Mouse (Mus musculus): Measurements from ENCODE around the gene Col26a1. TPM values are rescaled to one million over a fixed set of nuclear protein-coding genes. Genes with fewer than 3 reads are reported as not detected.

Col26a1 gene
- total RNA-seq, 2 experiments from 2014 or later = 24.8 to 25.3 TPM

DNA sequence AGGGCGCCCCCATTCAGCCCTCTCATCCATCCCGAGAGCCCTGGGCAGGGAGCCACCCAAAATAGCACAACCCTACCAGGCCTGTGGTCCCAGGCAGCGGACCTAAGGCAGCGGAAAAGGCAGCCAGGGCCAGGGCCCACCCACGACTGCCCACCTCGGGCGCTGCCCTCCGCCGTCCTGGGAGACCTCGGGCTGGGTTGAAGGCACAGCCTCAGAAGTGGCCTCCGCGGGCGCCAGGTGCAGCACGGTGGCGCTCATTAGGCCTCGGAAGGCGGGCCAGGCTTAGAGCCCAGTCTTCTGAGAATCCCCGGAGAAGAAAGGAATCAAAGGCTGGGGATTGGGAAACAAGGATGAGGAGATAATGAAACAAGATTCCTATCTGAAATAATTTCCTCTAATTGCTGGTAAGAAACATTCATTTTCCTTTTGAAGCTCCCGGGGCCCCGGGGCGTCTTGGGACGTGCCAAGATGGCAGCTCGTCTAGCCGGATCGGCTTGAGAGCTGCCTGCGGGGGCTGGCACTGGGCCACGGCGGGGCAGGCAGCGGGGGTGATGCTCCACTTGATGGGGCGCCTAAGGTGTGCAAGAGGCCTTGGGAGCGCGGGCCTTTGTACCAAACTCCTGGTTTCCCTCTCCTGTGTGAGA is 168.7 kb downstream of the Col26a1 start:
- intact Hi-C loops (cut with DNase I) = no loop called here
- DNase-seq (ENCODE audit: extremely low spot score in 1 of 2, low spot score in 2 of 2) = peak in 1 of 2 experiments; percentile 49

- DNase-seq (ENCODE audit: extremely low spot score in 1 of 2, low spot score in 2 of 2) = peak in 1 of 2 experiments; percentile 52
- intact Hi-C loops (cut with DNase I) = no loop called here
These were observed 172.3 kb downstream of the Col26a1 start for GRCm38 (mm10) chr5:136710742-136711141.

DNA sequence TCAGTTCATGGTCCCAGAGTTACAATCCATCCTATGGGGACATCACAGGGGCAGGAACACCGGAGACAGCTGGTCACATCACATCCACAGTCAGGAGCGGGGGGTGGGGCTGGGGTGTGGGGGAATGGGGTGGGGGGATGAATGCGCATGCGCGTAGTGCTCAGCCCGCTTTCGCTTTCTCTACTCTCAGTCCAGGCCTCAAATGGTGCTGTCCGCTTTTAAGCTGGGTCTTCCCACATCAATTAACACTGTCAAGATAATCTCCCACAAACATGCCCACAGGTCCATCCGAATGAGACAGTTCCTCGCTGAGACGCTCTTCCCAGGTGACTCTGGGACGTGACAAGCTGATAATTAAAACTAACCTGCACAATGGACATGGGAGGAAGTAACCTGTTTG is 174.9 kb downstream of the Col26a1 start:
- intact Hi-C loops (cut with DNase I) = loop anchor here (5.0 kb wide), 1 partner anchor 451 kb away; no protein-coding TSS in a partner anchor
- DNase-seq (ENCODE audit: extremely low spot score in 1 of 2, low spot score in 2 of 2) = no peak

GRCm38 (mm10) chr5:136706803-136707202 is 176.2 kb downstream of the Col26a1 start:
- peak; percentile 69 to 77 for DNase-seq (ENCODE audit: extremely low spot score in 1 of 2, low spot score in 2 of 2)
- intact Hi-C loops (cut with DNase I) = loop anchor here (5.0 kb wide), 1 partner anchor 450 kb away; no protein-coding TSS in a partner anchor

DNA sequence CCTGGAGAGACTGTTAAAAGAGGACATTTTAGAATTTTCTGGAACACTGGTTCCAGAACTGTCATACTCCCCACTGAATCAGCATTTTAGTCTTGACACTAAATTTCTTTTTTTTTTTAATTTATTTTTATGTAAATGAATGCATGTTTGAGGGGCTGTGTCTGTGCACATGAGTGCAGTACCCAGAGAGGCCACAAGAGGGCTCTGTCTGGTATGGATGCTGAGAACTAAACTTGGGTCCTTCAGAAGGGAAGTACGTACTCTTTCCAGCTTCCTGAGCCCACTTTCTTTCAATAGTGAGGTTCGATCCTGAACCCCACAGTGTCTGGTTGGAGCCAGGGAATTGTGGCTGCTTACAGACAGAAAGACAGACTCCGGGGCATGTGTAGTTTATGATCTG is 177.5 kb downstream of the Col26a1 start:
- intact Hi-C loops (cut with DNase I) = loop anchor here (5.0 kb wide), 1 partner anchor 448 kb away; no protein-coding TSS in a partner anchor
- DNase-seq (ENCODE audit: extremely low spot score in 1 of 2, low spot score in 2 of 2) = no peak

- intact Hi-C loops (cut with DNase I) = no loop called here
These were observed 178.9 kb downstream of the Col26a1 start for GRCm38 (mm10) chr5:136704151-136704550.

GRCm38 (mm10) chr5:136703751-136704150 is 179.3 kb downstream of the Col26a1 start:
- peak in 1 of 2 experiments; percentile 71 for DNase-seq (ENCODE audit: extremely low spot score in 1 of 2, low spot score in 2 of 2)
- intact Hi-C loops (cut with DNase I) = no loop called here

More at GRCm38 (mm10) chr5:136704151-136704550, 178.9 kb downstream of the Col26a1 start:
- DNase-seq (ENCODE audit: extremely low spot score in 1 of 2, low spot score in 2 of 2) = peak in 1 of 2 experiments; percentile 61

DNA sequence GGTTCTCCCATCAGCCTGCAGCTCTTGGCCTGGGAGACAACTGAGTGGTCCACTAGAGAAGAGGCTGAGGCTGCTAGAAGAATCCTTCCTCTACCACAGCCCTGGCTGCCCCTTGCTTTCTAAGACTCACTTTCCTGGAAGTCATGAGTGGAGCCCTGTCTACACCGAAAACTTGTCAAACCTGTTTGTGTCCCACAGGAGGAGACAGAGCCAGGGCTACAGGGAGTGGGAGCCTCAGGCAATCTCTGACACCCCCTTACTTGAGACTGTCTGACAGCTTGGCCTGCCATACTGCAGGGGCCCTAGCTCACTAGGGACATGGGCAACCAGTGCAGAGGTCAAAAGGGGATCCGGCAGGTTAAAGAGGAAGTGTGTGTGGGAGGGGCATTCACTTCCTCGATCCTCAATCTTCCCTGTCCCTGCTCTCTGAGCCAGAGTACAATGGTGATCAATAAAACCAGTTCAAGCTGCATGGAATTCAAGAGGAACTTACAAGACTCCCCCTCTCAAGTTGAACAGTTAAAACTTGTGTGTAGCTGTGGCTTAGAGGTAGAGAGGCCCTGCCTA is 180.8 kb downstream of the Col26a1 start:
- DNase-seq (ENCODE audit: extremely low spot score in 1 of 2, low spot score in 2 of 2) = no peak
- intact Hi-C loops (cut with DNase I) = no loop called here

DNA sequence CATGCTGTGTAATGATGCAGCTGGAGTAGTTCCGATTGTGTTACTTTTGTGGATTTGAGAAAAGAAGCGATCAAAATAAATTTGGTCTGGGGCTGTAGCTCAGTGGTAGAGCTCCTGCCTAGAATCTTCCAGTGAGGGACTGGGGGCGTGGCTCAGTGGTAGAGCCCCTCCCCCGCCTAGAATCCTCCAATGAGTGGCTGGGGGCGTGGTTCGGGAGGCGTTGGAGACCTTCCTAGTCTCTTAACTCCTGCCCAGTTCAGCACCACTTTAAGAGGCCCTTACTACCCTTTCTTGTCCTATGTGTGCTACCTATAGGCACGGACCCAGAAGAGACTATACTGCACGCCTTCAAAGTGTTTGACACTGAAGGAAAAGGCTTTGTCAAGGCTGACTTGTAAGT is 185.4 kb downstream of the Col26a1 start:
- intact Hi-C loops (cut with DNase I) = no loop called here
- DNase-seq (ENCODE audit: extremely low spot score in 1 of 2, low spot score in 2 of 2) = no peak

GRCm38 (mm10) chr5:136696516-136696915 is 186.5 kb downstream of the Col26a1 start:
- DNase-seq (ENCODE audit: extremely low spot score in 1 of 2, low spot score in 2 of 2) = no peak
- intact Hi-C loops (cut with DNase I) = no loop called here

DNA sequence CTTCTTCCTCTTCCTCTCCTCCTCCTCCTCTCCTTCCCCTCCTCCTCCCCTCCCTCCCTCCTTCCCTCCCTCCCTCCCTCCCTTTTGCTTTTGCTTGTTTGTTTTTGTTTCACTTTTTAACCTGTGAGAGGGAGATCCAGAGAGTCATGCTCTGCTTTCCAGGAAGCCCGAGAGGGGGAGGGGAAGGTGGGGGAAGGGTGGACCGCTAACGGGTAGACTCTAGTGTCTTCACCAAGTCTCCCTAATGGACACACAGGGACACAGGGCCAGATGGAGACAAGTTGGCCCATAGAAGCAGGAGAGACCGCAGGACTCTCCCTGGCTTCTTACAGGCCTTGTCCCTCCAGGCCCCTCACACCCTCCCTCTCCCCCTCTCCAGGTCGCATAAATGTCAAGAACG is 188.0 kb downstream of the Col26a1 start:
- no peak for DNase-seq (ENCODE audit: extremely low spot score in 1 of 2, low spot score in 2 of 2)
- intact Hi-C loops (cut with DNase I) = no loop called here

GRCm38 (mm10) chr5:136693418-136693817 is 189.6 kb downstream of the Col26a1 start:
- intact Hi-C loops (cut with DNase I) = no loop called here
- DNase-seq (ENCODE audit: extremely low spot score in 1 of 2, low spot score in 2 of 2) = no peak

- intact Hi-C loops (cut with DNase I) = no loop called here
- no peak for DNase-seq (ENCODE audit: extremely low spot score in 1 of 2, low spot score in 2 of 2)
These were observed 190.2 kb downstream of the Col26a1 start, which contains the start of gene Myl10 for GRCm38 (mm10) chr5:136692784-136693183. TSS of gene Myl10 (plus strand) at chr5:136693146.

Other genes with a start within 250 kb of the Col26a1 start
- not detected for gene Myl10, start 190.1 kb downstream of the Col26a1 start, total RNA-seq (2021)
- 10 to 100 TPM; 88.2 to 88.9 TPM for gene Ift22, start 24.9 kb upstream of the Col26a1 start, total RNA-seq (2021)
- gene Fis1, start 70.1 kb upstream of the Col26a1 start, total RNA-seq (2021) = 100 to 1,000 TPM; 226 to 227 TPM
- gene Cldn15, start 83.4 kb upstream of the Col26a1 start, total RNA-seq (2021) = not detected
- gene Plod3, start 103.8 kb upstream of the Col26a1 start, total RNA-seq (2021) = 10 to 100 TPM; 32.5 to 39.6 TPM
- gene Znhit1, start 104.8 kb upstream of the Col26a1 start, total RNA-seq (2021) = 10 to 100 TPM; 77.5 to 84.5 TPM
- gene Vgf, start 143.2 kb upstream of the Col26a1 start, total RNA-seq (2021) = 100 to 1,000 TPM; 200 to 207 TPM
- 100 to 1,000 TPM; 228 to 230 TPM for gene Ap1s1, start 162.9 kb upstream of the Col26a1 start, total RNA-seq (2021)
- under 1 TPM; 0.71 to 0.97 TPM for gene Serpine1, start 189.1 kb upstream of the Col26a1 start, total RNA-seq (2021)
- gene Trim56, start 233.0 kb upstream of the Col26a1 start, total RNA-seq (2021) = 1 to 10 TPM; 3.0 to 3.9 TPM

All from left cerebral cortex, postnatal 10 days (tissue).